Mouse (Mus musculus) heart, adult 2 months (tissue): ENCODE measurements at regions not wholly inside any gene's neighbourhood (a gene's known extent, or its start where the extent isn't known, plus 50 kb on each side); places are given as distances from the start of the nearest gene placed in this dataset.
"Not testable (repeated sequence)": the region's sequence is repeated elsewhere in the genome, so short reads cannot be mapped to it uniquely, and the experiment has no call there.

Source experiments
- DNase-seq, 2 experiments: peaks; one replicate each; pipeline ENCODE4 v3.0.0; 2021
- H3K27ac ChIP-seq: fragments of 200-600 bp; 2 replicates; pipeline ENCODE4 v1.8.1; 2022
- H3K27me3 ChIP-seq: fragments of 200-500 bp; 2 replicates; pipeline ENCODE4 v1.6.1; 2012; ENCODE audit warnings: mild to moderate bottlenecking, low read length, inconsistent platforms, mixed read lengths; ENCODE audit not compliant: control insufficient read depth, insufficient read depth
- H3K36me3 ChIP-seq: fragments of 200-500 bp; 2 replicates; pipeline ENCODE4 v1.6.1; 2012; ENCODE audit warnings: low read length, inconsistent platforms; ENCODE audit not compliant: control insufficient read depth, insufficient read depth
- H3K4me1 ChIP-seq: fragments of 200-500 bp; 2 replicates; pipeline ENCODE4 v1.6.1; 2011; ENCODE audit warnings: low read length; ENCODE audit not compliant: control insufficient read depth, insufficient read depth
- H3K4me3 ChIP-seq: fragments of 200-600 bp; 2 replicates; pipeline ENCODE4 v1.8.1; 2022
- H3K79me2 ChIP-seq: fragments of 200-500 bp; replicated peaks from 2 replicates; pipeline ENCODE4 v1.6.1; 2012; ENCODE audit warnings: mild to moderate bottlenecking, inconsistent platforms, low read length, moderate library complexity, mixed read lengths; ENCODE audit not compliant: control insufficient read depth, insufficient read depth
- H3K9ac ChIP-seq: fragments of 200-500 bp; 2 replicates; pipeline ENCODE4 v1.6.1; 2012; ENCODE audit warnings: low read depth, mild to moderate bottlenecking, control low read depth, inconsistent platforms, low read length, mixed read lengths
- CTCF ChIP-seq: fragments of 200-600 bp; IDR thresholded peaks from 2 replicates; pipeline ENCODE4 v1.8.1; 2022; ENCODE audit warnings: antibody characterized with exemption, mild to moderate bottlenecking, moderate library complexity
- EP300 ChIP-seq: fragments of 200-500 bp; IDR thresholded peaks from 2 replicates; pipeline ENCODE4 v1.6.1; 2011; ENCODE audit warnings: low read depth, low read length, control low read depth; ENCODE audit not compliant: insufficient read depth
- POLR2A ChIP-seq: fragments of 200-500 bp; IDR thresholded peaks from 2 replicates; pipeline ENCODE4 v1.6.1; 2011; ENCODE audit warnings: mild to moderate bottlenecking, low read depth, low read length, control low read depth; ENCODE audit not compliant: insufficient read depth
- WGBS: fragments of 180-500 bp; shearing (Covaris S2); methylation state at CpG from one replicate; pipeline ENCODE4 v1.1.7; 2018; 5-methylcytosine and 5-hydroxymethylcytosine counted together
- intact Hi-C: fragments of 180-260 bp; cut with DNase I; formaldehyde crosslinking; loops from one replicate; pipeline ENCODE4 v1.15.1; 2025

- H3K4me3 ChIP-seq = no peak overlapping the region
- no peak for DNase-seq
- H3K79me2 ChIP-seq = no peaks in the 10 kb centered on the region
- TF ChIP-seq CTCF (no peak), EP300 (no peak), POLR2A (no peak)
- H3K36me3 ChIP-seq = no peaks in the 10 kb centered on the region
- no peaks in the 10 kb centered on the region for H3K4me1 ChIP-seq
- H3K27me3 ChIP-seq = no peaks in the 10 kb centered on the region
- WGBS = 77% methylated on average over 2 of the region's 2 CpGs
- intact Hi-C loops = no loop called here
- no peak overlapping the region for H3K9ac ChIP-seq
- H3K27ac ChIP-seq = no peak overlapping the region
Observed at GRCm38 (mm10) chr10:38380388-38380787, 441.2 kb downstream of the Rfpl4b start.

GRCm38 (mm10) chr10:38366776-38367175, 454.8 kb downstream of the Rfpl4b start:
- H3K79me2 ChIP-seq = no peaks in the 10 kb centered on the region
- H3K27ac ChIP-seq = no peak overlapping the region
- no peaks in the 10 kb centered on the region for H3K36me3 ChIP-seq
- intact Hi-C loops = no loop called here
- no peak for DNase-seq
- 79% methylated on average over 2 of the region's 2 CpGs for WGBS
- H3K4me1 ChIP-seq = no peaks in the 10 kb centered on the region
- no peak for TF ChIP-seq CTCF
- TF ChIP-seq POLR2A = no peak
- TF ChIP-seq EP300 = no peak
- no peak overlapping the region for H3K4me3 ChIP-seq
- H3K27me3 ChIP-seq = no peaks in the 10 kb centered on the region
- no peak overlapping the region for H3K9ac ChIP-seq

- Histone ChIP-seq H3K36me3 (no peaks in the 10 kb centered on the region), H3K27me3 (no peaks in the 10 kb centered on the region), H3K4me3 (no peak overlapping the region), H3K4me1 (no peaks in the 10 kb centered on the region), H3K27ac (no peak overlapping the region), H3K9ac (no peak overlapping the region), H3K79me2 (no peaks in the 10 kb centered on the region)
- DNase-seq = no peak
- WGBS = 58% methylated on average over 4 of the region's 4 CpGs
- intact Hi-C loops = no loop called here
- TF ChIP-seq CTCF = no peak
- no peak for TF ChIP-seq EP300
- no peak for TF ChIP-seq POLR2A
Observed at GRCm38 (mm10) chr10:38364876-38365275, 456.7 kb downstream of the Rfpl4b start.

- Histone ChIP-seq H3K4me3 (no peak overlapping the region), H3K27me3 (no peaks in the 10 kb centered on the region), H3K4me1 (no peaks in the 10 kb centered on the region), H3K36me3 (no peaks in the 10 kb centered on the region), H3K79me2 (no peaks in the 10 kb centered on the region), H3K9ac (no peak overlapping the region), H3K27ac (no peak overlapping the region)
- intact Hi-C loops = no loop called here
- no peak for DNase-seq
- WGBS = 65% methylated on average over 1 of the region's 1 CpGs
- no peak for TF ChIP-seq EP300
- no peak for TF ChIP-seq POLR2A
- no peak for TF ChIP-seq CTCF
Observed at GRCm38 (mm10) chr10:38357539-38358232, 463.9 kb downstream of the Rfpl4b start.

GRCm38 (mm10) chr10:38353973-38354372, 467.6 kb downstream of the Rfpl4b start:
- no peak for TF ChIP-seq CTCF
- Histone ChIP-seq H3K27ac (no peak overlapping the region), H3K4me3 (no peak overlapping the region), H3K79me2 (no peaks in the 10 kb centered on the region), H3K9ac (no peak overlapping the region), H3K4me1 (no peaks in the 10 kb centered on the region), H3K36me3 (no peaks in the 10 kb centered on the region), H3K27me3 (no peaks in the 10 kb centered on the region)
- DNase-seq = no peak
- intact Hi-C loops = no loop called here
- 56% methylated on average over 2 of the region's 2 CpGs for WGBS

GRCm38 (mm10) chr10:38353526-38353925, 468.1 kb downstream of the Rfpl4b start:
- Histone ChIP-seq H3K36me3 (no peaks in the 10 kb centered on the region), H3K27ac (no peak overlapping the region), H3K27me3 (no peaks in the 10 kb centered on the region), H3K4me3 (no peak overlapping the region), H3K9ac (no peak overlapping the region), H3K79me2 (no peaks in the 10 kb centered on the region), H3K4me1 (no peaks in the 10 kb centered on the region)
- 71% methylated on average over 5 of the region's 5 CpGs for WGBS
- no peak for TF ChIP-seq CTCF
- no peak for TF ChIP-seq EP300
- no peak for TF ChIP-seq POLR2A
- no peak for DNase-seq
- intact Hi-C loops = no loop called here

- WGBS = 36% methylated on average over 8 of the region's 8 CpGs
- H3K36me3 ChIP-seq, H3K27ac ChIP-seq, intact Hi-C loops, H3K9ac ChIP-seq, H3K79me2 ChIP-seq, H3K4me3 ChIP-seq, H3K4me1 ChIP-seq, DNase-seq, H3K27me3 ChIP-seq: not testable (repeated sequence)
Observed at GRCm38 (mm10) chr10:38347029-38347428, 474.6 kb downstream of the Rfpl4b start.
